Mouse (Mus musculus) activated CD4-positive, CD25-positive, alpha-beta regulatory T cell (primary cell): ENCODE results near the gene Itgad. TPM values are rescaled to one million over a fixed set of nuclear protein-coding genes. Genes with fewer than 3 reads are reported as not detected.

Source experiments
- polyA plus RNA-seq, 2 experiments: library from polyadenylated mRNA; unstranded; fragments of 100-300 nt; shearing (Covaris generic); gene quantifications; one replicate each; pipeline ENCODE4 v1.2.1; 2017

Gene Itgad
- 1 to 10 TPM; 1.6 to 2.9 TPM for polyA plus RNA-seq

DNA sequence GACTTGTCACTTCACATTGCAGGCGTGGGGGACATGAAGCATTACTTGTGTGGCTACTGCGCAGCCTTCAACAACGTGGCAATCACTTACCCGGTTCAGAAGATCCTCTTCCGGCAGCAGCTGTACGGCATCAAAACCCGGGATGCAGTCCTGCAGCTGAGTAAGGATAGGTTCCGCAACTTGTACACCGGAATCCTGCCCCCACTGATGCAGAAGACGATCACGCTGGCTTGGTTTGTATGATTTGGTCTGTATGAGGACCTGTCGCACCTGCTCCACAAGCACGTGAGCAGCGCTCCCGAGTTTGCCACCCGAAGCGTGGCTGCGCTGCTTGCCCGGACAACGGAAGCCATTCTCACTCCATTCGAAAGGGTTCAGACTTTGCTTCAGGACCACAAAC, at the start of gene Itgad:
Gene Itgad, plus strand, starts transcription at position 301 of the 400 bp plus-strand sequence.

DNA sequence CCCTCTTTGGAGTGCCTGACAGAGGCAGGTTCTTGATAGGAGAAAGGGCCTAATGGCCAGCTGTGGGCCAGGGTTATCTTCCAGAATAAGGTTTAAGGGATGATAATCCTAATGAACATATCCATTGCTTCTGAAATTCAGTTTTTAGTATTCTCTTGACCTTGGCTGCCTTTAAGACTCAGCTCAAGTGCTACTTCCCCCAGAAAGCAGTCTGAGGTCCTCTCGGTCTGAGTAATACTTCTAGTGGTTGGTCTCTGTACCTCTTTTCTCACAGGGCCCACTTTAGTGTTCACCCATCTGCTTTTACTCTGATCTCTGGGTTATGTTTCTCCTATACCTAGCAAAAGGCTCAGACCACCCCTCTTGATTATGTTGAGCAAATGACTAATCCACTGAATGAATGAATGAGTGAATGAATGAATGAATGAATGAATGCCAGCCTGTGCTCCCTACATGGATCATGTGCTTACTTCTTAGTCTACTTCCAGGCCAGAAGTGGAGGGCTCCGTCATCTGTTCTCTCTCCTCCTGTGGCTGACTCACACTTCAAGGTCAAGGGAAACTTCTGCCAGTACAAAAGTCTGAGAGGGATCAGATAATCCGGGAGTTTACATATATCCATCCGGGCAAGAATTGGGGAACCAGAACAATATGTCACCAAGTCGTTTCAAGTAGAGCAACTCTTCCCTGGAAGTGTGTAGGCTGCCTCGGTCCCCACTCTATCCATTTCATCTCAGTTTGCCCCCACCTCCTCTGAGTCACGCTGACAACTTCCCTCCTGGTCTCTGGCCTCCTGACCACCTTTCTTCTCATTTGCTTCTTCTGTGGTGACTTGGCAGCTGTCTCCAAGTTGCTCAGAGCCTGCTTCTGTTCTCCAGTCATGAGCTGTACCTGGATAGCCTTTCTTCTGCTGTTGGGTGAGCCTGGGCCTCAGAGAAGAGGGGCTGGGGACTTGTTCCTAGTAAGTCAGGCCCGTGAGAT, 25.1 kb upstream of the Itgad start, which contains the start of gene Itgax:
Gene Itgax, plus strand, starts transcription at position 807 of the 980 bp plus-strand sequence.

DNA sequence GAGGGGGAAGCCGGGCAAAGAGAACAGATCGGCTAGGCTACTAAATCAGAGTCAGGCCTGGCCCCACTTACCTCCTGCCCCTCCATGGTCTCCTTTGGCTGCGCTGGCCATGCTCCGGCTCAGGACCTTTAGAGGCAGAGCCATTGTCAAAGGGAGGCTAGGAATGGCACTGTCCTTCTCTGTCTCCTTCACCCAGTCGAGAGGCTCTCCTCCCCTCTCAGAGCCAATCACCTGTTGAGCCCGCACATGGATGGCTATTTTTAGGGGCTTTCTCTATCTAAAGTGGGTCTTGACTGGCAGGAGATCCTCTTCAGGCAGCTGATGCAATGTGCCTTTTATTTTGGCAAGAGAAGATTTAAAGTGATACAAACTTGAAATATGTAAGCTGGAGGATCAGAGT, 52.0 kb downstream of the Itgad start, which contains the start of gene Cox6a2:
Gene Cox6a2, minus strand, starts transcription at position 236 of the 400 bp plus-strand sequence.

DNA sequence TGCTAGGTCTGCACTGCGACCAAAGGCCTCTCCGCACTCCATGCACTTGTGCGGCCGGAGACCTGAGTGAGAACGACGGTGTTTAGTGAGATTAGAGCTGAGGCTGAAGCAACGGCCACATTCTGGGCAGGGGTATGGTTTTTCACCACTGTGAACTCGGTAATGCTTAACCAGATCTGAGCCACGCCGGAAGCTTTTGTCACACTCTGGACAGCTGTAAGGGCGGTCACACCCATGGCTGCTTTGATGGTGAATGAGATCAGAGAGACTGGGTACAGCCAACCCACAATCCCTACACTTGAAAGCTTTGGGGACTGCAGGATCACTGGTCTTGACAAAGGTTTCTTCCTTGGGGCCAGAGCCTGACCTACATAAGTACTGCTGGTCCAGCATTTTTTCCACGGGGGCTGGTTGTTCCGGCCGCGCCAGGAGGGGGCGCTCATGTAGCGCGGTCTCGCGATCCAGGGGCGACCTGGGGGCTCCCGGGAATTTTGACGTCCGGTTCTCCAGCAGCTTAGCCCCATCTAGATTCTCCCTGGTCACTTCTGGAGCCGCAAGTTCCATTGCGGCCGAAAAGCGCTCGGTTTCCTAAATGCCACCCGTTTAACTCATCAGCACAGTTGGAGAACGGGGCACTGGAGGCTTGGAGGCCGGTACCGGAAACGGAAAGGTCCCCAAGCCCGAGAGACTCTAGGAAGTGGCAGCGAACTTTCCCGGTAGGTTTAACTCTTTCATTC, 82.8 kb downstream of the Itgad start, which contains the start of gene Armc5:
Gene Armc5, plus strand, starts transcription at position 487 of the 737 bp plus-strand sequence.

DNA sequence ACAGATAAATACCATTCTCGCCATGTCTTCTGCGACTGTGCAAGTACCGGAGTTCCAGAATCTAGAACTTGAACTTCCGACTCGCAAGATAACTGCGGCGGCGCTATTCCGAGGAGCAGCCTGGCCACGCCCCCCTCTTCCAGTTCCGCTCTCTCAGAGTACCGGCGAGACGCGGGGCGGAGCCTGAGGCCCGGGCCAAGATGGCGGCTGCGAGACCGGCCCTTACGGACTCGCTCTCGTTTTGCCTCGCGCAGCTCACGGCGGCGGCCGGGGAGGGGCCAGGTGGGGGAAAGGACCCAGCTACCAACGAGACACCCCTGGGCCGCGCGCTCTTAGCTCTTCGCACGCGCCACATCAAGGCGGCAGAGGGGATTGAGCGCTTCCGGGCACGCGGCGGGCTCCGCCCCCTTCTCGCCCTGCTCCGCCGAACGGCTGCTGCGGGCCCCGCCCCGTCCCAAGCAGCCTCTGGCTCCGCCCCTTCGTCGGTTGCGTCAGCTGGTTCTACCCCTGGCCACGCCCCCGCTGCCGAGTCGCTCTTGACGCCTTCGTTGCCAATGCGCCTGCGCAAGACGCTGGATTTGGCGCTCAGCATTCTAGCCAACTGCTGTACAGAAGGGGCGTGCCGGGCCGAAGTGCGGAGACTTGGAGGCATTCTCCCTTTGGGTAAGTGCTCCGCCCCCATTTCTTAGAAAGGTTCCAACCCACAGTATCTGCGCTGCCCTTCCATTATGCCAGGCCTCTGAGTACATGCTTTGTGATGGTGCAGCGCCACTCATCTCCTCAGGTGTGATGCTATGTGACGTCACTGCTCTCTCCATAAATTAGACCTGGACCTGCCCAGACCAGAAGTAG, 84.0 kb downstream of the Itgad start, which contains the start of gene 9130023H24Rik:
Gene 9130023H24Rik, minus strand, starts transcription at position 105 of the 852 bp plus-strand sequence.

DNA sequence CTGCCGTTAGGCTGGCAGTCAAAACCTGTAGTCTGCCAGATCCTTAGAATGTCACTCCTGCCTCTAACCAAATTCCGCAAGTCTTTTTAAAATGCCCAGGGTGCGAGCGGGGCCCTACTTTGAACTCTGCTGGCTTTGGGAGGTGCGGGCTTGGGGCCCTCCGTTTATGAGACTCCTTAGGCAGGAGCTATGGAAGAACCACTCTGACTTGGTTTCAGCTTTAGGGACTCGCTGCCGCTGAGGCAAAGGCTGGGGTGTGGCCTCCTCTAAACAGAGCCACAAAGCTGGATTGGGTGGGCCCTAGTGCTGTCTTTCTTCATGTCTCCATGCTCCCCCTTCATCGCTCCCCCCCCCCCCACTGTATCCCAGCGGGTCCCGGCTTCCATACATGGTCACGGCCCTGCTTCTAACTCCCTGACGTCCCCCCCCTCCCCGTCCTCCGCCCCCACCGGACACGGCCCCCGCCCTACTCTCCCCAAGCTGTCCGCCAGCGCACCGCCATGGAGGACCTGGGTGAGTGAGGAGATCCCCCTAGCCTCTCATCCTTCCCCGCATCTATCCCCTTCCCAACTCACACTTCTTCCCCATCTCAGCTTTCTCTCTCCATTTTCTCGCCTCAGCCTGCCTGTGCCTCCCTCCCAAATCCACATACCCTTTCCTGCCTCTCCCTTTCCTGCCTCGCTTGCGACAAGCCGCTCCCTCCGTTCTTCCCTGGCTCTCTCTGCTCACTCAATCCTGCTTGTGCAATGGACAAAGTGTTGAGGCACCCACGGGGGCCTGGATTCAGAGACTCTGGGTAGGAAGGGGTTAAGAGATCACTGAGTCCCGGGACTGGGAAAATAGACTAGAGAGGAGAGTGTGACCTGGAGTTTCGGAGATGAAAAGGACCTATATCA, 92.6 kb downstream of the Itgad start, which contains the start of gene Tgfb1i1:
Gene Tgfb1i1, plus strand, starts transcription at position 317 of the 896 bp plus-strand sequence.

DNA sequence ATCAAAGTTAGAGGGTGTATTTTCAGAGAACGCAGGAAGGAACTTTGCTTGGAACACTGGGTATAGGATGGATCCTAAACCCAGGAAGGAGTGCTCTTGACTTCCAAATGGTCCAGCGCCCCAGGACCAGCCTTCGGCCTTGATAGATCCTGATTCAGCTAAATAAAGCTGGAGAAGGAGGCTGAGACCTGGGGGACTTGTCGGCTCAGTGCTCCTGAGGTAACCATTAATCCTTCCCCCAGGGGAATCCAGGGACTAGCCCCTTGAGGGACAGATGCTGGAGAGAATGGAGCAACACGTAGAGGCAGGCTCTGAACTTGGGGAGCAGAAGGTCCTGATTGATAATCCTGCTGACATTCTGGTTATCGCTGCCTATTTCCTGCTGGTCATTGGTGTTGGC, 111.2 kb downstream of the Itgad start, which contains the start of gene Slc5a2:
Gene Slc5a2, plus strand, starts transcription at position 247 of the 400 bp plus-strand sequence.

Other genes starting within 250 kb of the Itgad start
- gene Kat8, start 241.9 kb upstream of the Itgad start, polyA plus RNA-seq: 10 to 100 TPM; 38.6 to 42.8 TPM
- gene Prss8, start 224.3 kb upstream of the Itgad start, polyA plus RNA-seq: under 1 TPM in 1 of 2 experiments, not detected in 1; 0.23 TPM
- gene Prss36, start 207.7 kb upstream of the Itgad start, polyA plus RNA-seq: 1 to 10 TPM; 2.3 to 3.3 TPM
- 100 to 1,000 TPM; 116 to 146 TPM for gene Fus, start 186.9 kb upstream of the Itgad start, polyA plus RNA-seq
- gene Pycard, start 160.5 kb upstream of the Itgad start, polyA plus RNA-seq: 100 to 1,000 TPM; 420 to 581 TPM
- gene Trim72, start 150.4 kb upstream of the Itgad start, polyA plus RNA-seq: under 1 TPM in 1 of 2 experiments, not detected in 1; 0.16 TPM
- gene Itgam, start 91.7 kb upstream of the Itgad start, polyA plus RNA-seq: 1 to 10 TPM in 1 of 2 experiments, under 1 TPM in 1; 0.98 to 5.7 TPM
- under 1 TPM in 1 of 2 experiments, not detected in 1; 0.64 TPM for gene Gm49368, start 91.7 kb upstream of the Itgad start, polyA plus RNA-seq
- gene Itgax, start 24.8 kb upstream of the Itgad start, polyA plus RNA-seq: 1 to 10 TPM in 1 of 2 experiments, not detected in 1; 1.1 TPM
- gene Cox6a2, start 52.0 kb downstream of the Itgad start, polyA plus RNA-seq: under 1 TPM in 1 of 2 experiments, not detected in 1; 0.24 TPM
- gene Armc5, start 83.0 kb downstream of the Itgad start, polyA plus RNA-seq: 10 to 100 TPM; 16.1 to 23.5 TPM
- gene 9130023H24Rik, start 83.7 kb downstream of the Itgad start, polyA plus RNA-seq: 1 to 10 TPM; 1.4 to 2.4 TPM
- under 1 TPM; 0.45 to 0.53 TPM for gene Tgfb1i1, start 92.4 kb downstream of the Itgad start, polyA plus RNA-seq
- under 1 TPM in 1 of 2 experiments, not detected in 1; 0.24 TPM for gene Slc5a2, start 111.3 kb downstream of the Itgad start, polyA plus RNA-seq
- gene BC017158, start 143.8 kb downstream of the Itgad start, polyA plus RNA-seq: 10 to 100 TPM; 15.9 to 18.8 TPM